Mouse (Mus musculus) thymus, postnatal 36 days (tissue): ENCODE results near the gene Ndufs2.

Experiments used
- DNase-seq, 2 experiments: peaks; one replicate each; pipeline ENCODE4 v3.0.0; 2022; ENCODE audit warnings: mixed read lengths in 2 of 2

The Ndufs2 gene

GRCm38 (mm10) chr1:171278436-171278835 lies 27.2 kb upstream of the Ndufs2 start:
- no peak for DNase-seq

DNA sequence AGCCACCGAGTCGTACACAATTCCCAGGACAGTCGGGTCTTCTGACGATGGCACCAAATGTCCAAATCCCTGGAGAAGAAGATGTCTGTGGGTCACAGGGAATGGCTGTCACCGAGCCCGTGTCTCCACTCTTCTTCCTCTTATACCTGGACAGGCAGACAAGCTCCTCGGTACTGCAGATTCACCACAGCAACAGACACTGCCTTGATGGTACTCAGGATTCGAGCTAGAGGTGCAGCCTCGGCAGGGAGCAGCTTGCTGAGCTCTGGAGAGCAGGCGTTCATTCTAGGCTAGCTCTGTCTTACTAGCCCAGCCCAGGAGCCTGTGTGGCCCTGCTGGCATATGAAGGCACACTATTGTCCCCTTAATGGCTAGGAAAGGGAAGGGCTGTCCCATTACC lies 26.5 kb upstream of the Ndufs2 start:
- DNase-seq: no peak

DNA sequence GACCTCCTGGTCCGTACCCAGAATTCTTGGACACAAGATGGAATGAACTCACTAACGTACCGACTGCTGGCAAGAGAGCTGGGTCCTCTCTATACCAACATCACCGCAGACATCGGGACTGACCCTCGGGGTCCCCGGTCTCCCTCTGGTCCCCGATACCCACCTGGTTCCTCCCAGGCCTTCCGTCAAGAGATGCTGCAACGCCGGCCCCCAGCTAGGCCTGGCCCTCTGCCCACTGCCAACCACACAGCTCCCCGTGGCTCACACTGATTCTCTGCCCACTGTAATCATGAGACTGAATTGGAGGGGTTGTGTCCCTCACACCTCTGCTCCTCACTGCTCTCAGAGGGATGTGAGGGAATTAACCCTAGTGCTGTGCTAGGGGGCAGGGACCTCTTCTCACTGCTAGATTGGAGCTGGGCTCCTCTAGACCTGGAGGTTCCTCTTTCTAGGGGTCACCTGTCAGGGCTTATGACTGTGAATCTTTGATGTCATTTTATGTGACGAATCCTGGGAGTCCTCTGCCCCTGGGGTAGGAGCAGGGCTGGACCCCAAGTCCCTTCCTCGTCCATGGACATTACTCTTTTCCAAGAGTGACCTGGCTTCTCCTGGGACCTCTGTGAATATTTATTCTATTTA lies 25.0 kb upstream of the Ndufs2 start:
- no peak for DNase-seq

- DNase-seq: no peak
Measured at GRCm38 (mm10) chr1:171275144-171275734, 24.1 kb upstream of the Ndufs2 start.

DNA sequence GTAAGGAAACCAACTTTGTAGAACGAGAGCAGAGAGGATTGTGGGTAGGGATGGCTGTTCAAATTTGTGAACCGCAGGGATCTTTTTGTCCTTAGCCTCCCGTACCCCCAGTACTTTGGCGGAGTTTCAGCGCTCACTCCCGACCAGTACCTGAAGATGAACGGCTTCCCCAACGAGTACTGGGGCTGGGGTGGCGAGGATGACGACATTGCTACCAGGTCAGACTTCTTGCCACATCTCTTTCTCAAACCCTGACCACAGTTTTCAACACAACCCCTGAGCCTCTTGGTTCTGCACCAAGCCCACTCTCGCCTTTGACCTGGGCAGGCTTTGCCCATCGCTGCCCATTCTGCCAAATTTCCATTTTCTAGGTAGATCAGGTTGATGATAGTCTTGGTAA lies 23.0 kb upstream of the Ndufs2 start:
- DNase-seq: peak in 1 of 2 experiments; percentile 6

GRCm38 (mm10) chr1:171272086-171272485 lies 20.9 kb upstream of the Ndufs2 start:
- DNase-seq: peak in 1 of 2 experiments; percentile 1

DNA sequence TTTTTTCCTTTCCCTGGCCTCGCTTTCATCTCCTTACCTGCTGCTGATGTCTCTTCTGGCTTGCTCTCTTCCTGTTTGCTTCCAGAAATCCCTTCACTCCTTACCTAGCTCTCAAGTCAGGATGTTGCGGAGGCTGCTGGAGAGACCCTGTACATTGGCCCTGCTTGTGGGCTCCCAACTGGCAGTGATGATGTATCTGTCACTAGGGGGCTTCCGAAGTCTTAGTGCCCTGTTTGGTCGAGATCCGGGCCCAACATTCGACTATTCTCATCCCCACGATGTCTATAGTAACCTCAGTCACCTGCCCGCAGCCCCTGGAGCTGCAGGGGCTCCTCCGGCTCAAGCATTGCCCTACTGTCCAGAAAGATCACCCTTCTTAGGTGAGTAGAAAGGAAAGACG lies 20.4 kb upstream of the Ndufs2 start:
- DNase-seq: no peak

- DNase-seq: no peak
Measured at GRCm38 (mm10) chr1:171271196-171271595, 20.0 kb upstream of the Ndufs2 start.

- DNase-seq: no peak
Measured at GRCm38 (mm10) chr1:171270573-171270900, 19.3 kb upstream of the Ndufs2 start.

- peak; percentile 98 to 99 for DNase-seq
Measured at GRCm38 (mm10) chr1:171269848-171270572, 18.8 kb upstream of the Ndufs2 start, which contains the start of gene B4galt3. Gene B4galt3, plus strand, starts transcription at chr1:171270328.

- DNase-seq: no peak
Measured at GRCm38 (mm10) chr1:171268341-171268740, 17.2 kb upstream of the Ndufs2 start.

GRCm38 (mm10) chr1:171265971-171266744 lies 15.0 kb upstream of the Ndufs2 start:
- no peak for DNase-seq

DNA sequence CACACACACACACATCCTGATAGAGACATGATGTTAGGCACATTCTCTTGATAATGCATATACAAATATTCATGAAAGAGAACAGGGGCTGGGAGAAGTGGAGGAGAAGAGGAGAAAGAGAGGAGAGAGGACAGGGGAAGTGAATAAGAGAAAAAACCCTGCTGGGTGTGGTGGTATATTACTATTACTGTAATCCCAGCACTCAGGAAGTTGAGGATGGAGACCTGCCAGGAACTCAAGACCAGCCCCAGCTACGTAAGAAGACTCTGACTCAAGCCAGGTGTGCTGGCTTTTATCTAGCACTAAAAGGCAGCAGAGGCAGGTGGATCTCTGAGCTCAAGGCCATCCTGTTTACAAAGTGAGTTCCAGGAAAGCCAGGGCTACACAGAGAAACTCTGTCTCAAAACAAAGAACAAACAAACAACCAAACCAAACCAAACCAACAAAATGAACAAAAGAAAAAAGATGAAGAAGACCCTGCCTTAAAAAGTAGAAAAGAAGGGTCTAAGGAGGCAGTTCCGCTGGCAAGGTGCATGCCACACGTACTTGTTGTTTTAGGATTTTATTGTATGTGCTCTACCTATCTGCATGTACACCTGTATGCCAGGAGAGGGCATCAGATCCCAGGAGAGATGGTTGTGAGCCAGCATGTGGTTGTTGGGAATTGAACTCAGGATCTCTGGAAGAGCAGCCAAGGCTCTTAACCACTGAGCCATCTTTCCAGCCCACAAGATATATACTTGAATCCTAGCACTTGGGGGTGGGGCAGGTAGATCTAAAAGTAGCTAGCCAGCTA lies 12.7 kb upstream of the Ndufs2 start:
- no peak for DNase-seq

- DNase-seq: no peak
Measured at GRCm38 (mm10) chr1:171263185-171263611, 12.0 kb upstream of the Ndufs2 start.

DNA sequence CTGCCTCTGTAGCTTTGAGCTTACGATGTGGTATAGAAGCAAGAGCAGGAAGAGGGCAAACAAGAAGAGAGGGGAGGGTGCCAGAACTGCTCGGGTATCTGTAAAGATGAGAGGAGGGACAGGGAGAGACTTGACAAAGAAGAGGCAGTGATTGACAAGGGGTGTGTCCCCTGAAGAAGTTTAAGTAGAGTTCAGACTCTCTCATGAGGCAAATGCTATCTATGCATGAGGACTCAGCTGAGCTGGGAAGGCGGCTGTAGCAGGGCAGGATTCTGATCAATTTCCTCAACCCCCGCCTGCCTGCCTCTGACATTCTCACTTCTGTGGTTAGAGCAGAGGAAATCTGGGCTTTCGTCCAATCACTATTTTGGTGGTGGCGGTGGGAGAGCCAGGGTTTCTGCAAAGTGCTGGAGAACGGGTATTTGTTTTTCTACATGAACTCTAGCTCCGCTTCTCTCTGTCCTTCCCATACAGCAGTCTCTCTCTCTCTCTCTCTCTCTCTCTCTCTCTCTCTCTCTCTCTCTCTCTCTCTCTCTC lies 11.5 kb upstream of the Ndufs2 start:
- DNase-seq: no peak

- no peak for DNase-seq
Measured at GRCm38 (mm10) chr1:171260316-171260715, 9.1 kb upstream of the Ndufs2 start.

- no peak for DNase-seq
Measured at GRCm38 (mm10) chr1:171258921-171259320, 7.7 kb upstream of the Ndufs2 start.

GRCm38 (mm10) chr1:171257781-171258180 lies 6.6 kb upstream of the Ndufs2 start:
- DNase-seq: no peak

DNA sequence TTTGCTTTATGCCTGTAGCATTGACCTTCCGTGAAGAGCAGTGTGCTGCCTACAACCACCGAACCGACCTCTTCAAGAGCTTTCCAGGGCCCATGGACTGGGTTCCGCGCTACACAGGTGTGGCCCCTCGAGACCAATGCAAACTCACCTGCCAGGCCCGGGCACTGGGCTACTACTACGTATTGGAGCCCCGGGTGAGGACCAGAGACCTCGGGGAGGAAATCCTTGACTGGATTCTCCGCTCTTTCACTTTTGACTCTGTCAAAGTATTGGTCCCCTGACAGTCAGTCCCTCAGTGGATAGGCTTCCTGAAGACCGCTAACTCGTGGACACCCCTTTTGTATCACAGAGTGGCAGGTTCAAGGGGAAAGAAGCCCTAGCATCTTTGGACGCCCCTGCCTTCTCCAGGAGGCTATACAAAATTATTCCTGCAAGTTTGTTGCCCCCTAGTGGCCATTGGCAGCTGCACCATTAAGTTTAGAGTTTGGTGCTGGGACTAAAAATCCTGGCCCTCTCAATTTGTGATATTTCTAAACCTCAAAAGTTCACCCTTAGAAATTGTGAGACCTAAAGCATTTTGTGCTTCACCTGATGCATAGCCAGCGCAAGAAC lies 5.9 kb upstream of the Ndufs2 start:
- peak; percentile 46 to 49 for DNase-seq

GRCm38 (mm10) chr1:171256095-171256818 lies 5.1 kb upstream of the Ndufs2 start:
- DNase-seq: no peak

DNA sequence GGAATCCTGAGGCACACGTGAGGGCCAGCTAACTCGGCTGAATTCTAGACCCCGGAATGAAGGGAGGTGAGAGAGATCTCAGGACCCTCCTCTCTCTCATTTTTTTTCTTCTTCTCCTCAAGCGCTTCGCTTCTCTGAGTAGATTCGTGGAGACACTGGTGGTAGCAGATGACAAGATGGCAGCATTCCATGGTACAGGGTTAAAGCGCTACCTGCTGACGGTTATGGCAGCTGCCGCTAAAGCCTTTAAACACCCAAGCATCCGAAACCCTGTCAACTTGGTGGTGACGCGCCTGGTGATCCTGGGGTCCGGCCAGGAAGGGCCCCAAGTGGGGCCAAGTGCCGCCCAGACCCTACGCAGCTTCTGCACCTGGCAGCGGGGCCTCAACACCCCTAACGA lies 1.2 kb upstream of the Ndufs2 start:
- no peak for DNase-seq
